Mouse (Mus musculus) kidney, adult 9 months (tissue): ENCODE results near the gene Tnni1.

Experiments
- DNase-seq: peaks from one replicate; pipeline ENCODE4 v3.0.0; 2022

Tnni1 gene

GRCm38 (mm10) chr1:135847611-135848351 is 68.5 kb downstream of the Tnni1 start:
- DNase-seq, result no peak

DNA sequence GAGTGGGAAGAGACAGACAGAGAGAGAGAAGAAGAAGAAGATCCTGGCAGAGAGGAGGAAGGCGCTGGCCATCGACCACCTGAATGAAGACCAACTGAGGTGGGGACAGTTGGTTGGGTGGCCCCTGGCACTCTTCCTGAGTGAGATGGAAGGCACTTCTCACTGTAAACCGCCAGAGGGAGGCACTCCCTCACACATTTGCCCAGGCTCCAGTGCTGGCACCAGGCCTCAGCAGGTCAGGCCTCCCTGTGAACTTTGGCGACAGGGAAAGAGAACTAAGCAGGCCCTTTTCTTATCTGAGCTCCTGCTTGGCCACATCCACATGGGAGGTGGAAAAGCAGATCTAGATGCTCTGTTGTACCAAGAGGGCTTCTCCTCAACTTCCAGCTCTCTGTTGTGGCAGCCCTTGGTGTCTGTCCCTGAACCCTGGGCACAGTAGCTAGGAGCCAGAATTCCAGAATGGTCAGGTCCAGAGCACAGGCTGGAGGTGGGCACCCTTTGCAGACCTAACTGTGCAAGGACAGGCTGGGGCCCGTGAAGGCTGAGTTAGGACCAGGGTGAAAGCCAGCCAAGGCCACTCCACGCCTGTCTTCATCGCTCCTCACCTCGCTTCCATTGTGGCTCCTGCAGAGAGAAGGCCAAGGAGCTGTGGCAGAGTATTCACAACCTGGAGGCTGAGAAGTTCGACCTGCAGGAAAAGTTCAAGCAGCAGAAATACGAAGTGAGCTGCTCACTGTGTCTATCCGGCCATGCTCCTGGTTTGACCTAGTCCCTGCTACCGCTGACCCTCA is 71.7 kb downstream of the Tnni1 start:
- DNase-seq, result peak; percentile 57

DNA sequence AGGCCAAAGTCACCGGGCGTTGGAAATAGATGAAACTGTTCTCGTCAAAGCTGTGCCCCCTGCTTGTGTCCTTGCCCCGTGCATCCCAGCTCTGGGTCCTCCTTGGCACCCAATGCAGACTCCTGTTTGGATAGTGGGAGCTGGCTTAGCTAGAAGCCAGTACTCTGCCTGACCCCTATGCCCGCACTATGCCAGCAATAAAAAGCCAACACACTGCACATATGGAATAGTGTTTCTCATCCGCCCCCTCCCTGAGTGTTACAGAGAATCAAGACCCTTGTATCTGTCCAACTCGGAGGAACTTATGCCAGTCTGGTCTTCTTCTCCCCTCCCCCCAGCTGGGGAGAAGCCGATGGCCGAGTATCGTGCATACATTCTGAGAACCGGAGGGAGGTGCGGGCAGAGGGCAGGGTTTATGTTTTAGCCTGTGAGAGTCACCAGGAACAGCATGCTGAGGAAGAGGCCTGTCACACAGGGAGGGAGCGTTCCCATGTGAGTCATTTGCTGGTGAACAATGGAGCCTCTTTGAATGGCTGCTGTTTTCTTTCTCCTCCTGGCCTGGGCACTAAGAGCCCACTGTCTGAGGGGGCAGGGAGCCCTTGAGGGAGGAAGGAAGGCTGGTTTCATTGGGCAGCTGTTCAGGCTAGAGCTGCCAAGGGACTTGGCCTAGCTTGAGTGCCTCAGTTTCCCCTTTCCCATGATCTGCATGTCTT is 73.0 kb downstream of the Tnni1 start:
- no peak for DNase-seq

- no peak for DNase-seq
Observed at GRCm38 (mm10) chr1:135853200-135853599, 74.0 kb downstream of the Tnni1 start.

- no peak for DNase-seq
Observed at GRCm38 (mm10) chr1:135854591-135855343, 75.5 kb downstream of the Tnni1 start.

- DNase-seq, result no peak
Observed at GRCm38 (mm10) chr1:135855344-135855687, 76.1 kb downstream of the Tnni1 start.

- no peak for DNase-seq
Observed at GRCm38 (mm10) chr1:135856070-135856469, 76.8 kb downstream of the Tnni1 start.

DNA sequence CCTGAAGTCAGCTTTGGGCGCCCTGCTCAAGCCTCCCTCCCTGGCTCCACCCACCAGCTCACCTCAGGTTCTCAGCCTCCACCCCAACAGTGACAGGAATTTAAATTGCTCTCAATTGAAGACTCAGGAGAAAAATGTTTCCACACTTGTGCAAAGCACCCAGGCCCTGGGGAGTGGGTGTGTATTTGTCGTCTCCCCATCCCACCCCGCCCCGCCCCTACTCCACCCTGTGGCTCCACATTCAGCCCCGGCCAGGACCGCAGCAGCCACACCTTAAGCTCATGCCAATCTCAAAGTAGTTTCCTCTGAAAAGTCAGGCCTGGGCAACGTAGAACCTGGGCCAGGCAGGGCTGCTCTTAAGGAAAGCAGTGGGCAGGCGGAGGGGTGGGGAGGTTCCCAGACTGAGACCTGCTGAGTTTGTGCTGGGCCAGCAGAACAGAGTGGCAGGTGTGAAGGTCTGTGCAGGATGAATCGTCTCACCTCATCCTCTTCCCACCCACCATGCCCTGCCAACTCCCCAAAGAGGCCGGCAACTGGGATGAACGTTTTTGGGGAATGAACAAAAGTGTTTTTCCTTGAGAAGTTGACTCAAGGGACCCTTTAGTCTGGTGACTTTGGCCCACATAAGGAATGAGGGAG is 78.0 kb downstream of the Tnni1 start:
- DNase-seq, result no peak

DNA sequence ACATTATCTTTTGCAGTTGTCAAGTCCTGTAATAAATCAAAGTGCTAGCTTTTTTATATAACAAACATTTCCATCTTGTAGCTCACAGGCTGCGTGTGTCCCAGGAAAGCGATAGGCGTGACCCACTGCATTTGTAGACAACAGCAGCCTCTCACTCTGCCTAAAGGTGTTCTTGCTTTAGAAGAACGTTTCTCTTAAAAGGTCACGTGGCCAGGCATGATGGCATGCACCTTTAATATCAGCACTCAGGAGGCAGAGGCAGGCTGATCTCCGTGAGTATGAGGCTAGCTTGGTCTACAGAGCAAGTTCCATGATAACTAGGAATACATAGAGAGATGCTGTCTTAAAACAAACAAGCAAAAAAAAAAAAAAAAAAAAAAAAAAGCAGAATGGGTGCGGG is 79.3 kb downstream of the Tnni1 start:
- no peak for DNase-seq
